Comparison of ENCODE assay signal across 16 mouse cellular contexts in the genomic region with DNA sequence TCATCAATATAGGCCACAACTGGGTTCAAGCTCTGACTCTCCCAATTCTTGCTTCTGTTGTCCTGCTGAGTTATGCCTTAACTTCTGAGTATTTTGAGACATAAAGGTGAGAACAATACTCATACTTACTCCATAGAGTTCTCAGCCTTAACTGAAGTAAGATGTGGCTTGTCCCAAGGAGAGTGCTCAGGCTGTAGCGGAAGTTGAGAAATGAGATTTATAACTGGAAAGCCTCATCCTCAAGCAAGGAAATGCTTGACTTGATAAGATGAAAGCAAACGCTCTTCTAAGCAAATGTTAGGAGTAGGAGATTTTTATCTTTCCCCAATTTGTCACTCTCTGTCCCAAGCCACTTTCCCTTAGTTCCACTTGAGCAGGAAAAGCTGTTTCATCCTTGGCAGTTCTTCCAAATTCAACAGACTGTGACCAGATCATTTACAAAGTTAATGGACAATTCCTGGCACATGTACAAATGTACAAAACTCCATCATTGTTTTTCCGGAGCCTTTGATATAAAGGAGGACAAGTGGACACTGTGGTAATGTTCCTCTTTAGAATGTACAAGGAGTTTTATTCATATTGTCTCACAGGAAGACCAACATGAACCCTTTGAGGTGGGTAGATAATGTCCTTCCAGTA. TPM values are rescaled to one million over a fixed set of nuclear protein-coding genes. Genes with fewer than 3 reads are reported as not detected.
"Had no signal": no experiment of that assay in that cellular context is flagged by ENCODE, and none has a peak within 500 bp of the region (broad histone marks: within the 10 kb centered on the region; RNA-seq: fewer than 3 reads in every experiment).

No protein-coding gene starts in this region.

- DNase-seq: layer of hippocampus, adult 9-11 months; liver; lung, adult 2 months; lung, postnatal 10 days; right cerebral cortex, adult 18-20 months; right cerebral cortex, postnatal 25 days; thymus, adult 18-20 months; thymus, postnatal 14 days had no signal

- ATAC-seq: inflammation-experienced regulatory T-cells, adult 6 months; intestine, postnatal 0 days; midbrain, embryonic 16.5 days had no signal

- H3K27ac ChIP-seq: limb, embryonic 12.5 days; liver, embryonic 14.5 days; macrophage had no signal

- H3K4me1 ChIP-seq: limb, embryonic 12.5 days; megakaryocyte, embryonic 14.5 days had no signal

- H3K4me3 ChIP-seq: limb, embryonic 12.5 days; megakaryocyte, embryonic 14.5 days had no signal

- H3K36me3 ChIP-seq: limb, embryonic 12.5 days had no signal

- H3K9me3 ChIP-seq: limb, embryonic 12.5 days; megakaryocyte, embryonic 14.5 days had no signal

- H3K4me2 ChIP-seq: limb, embryonic 12.5 days; midbrain, embryonic 11.5 days had no signal

- H3K9ac ChIP-seq: limb, embryonic 12.5 days; liver, embryonic 14.5 days had no signal

RNA-seq across cellular contexts. Expression of a gene that starts 52.0 kb away (rescaled TPM):
- polyA plus RNA-seq: inflammation-experienced regulatory T-cells, adult 6 months; macrophage had no signal
